Mouse (Mus musculus) cerebellum, adult 2 months (tissue): ENCODE measurements around the gene Oma1. TPM values are rescaled to one million over a fixed set of nuclear protein-coding genes. Genes with fewer than 3 reads are reported as not detected.

Source experiments
- DNase-seq, 2 experiments: peaks; one replicate each; pipeline ENCODE4 v3.0.0; 2021
- H3K27ac ChIP-seq: fragments of 200-500 bp; 2 replicates; pipeline ENCODE4 v1.5.1; 2012; ENCODE audit warnings: low read length, control low read depth, inconsistent platforms; ENCODE audit not compliant: insufficient read depth
- H3K27me3 ChIP-seq: fragments of 200-500 bp; 2 replicates; pipeline ENCODE4 v1.6.1; 2012; ENCODE audit warnings: inconsistent platforms, mild to moderate bottlenecking, low read length, moderate library complexity; ENCODE audit not compliant: control insufficient read depth, insufficient read depth
- H3K4me1 ChIP-seq: fragments of 200-500 bp; 2 replicates; pipeline ENCODE4 v1.6.1; 2011; ENCODE audit warnings: low read length; ENCODE audit not compliant: control insufficient read depth, insufficient read depth
- H3K4me3 ChIP-seq: fragments of 200-500 bp; replicated peaks from 2 replicates; pipeline ENCODE3; 2011; ENCODE audit warnings: mild to moderate bottlenecking, low read depth, low read length, control low read depth; ENCODE audit not compliant: insufficient read depth
- CTCF ChIP-seq: fragments of 200-500 bp; IDR thresholded peaks from 2 replicates; pipeline ENCODE4 v1.5.1; 2011; ENCODE audit warnings: low read depth, mild to moderate bottlenecking, control low read depth, low read length, moderate library complexity, borderline replicate concordance; ENCODE audit not compliant: insufficient read depth
- POLR2A ChIP-seq: fragments of 200-500 bp; IDR thresholded peaks from 2 replicates; pipeline ENCODE4 v1.6.1; 2011; ENCODE audit warnings: low read length, control low read depth, borderline replicate concordance; ENCODE audit not compliant: insufficient read depth
- WGBS: fragments of 180-500 bp; shearing (Covaris S2); methylation state at CpG from one replicate; pipeline ENCODE4 v1.1.7; 2018; 5-methylcytosine and 5-hydroxymethylcytosine counted together
- polyA plus RNA-seq: library from polyadenylated mRNA; depleted of rRNA; stranded (reverse); fragments of >200 nt; gene quantifications from 2 replicates; pipeline ENCODE4 v1.2.3, GENCODE M21; 2012

Oma1 gene
- polyA plus RNA-seq, 1 experiment = 9.6 TPM

- Histone ChIP-seq H3K27ac (no peak overlapping the region), H3K4me1 (no peaks in the 10 kb centered on the region), H3K4me3 (no peak overlapping the region), H3K27me3 (no peaks in the 10 kb centered on the region; the same call in 1 of the 2 replicates)
- DNase-seq = no peak
- WGBS = 17% methylated on average over 4 of the region's 4 CpGs
- TF ChIP-seq POLR2A (no peak), CTCF (no peak)
Measured at GRCm38 (mm10) chr4:103385031-103385430, 71.4 kb downstream of the Oma1 start.

- no peaks in the 10 kb centered on the region for H3K4me1 ChIP-seq
- DNase-seq = no peak
- TF ChIP-seq POLR2A (no peak), CTCF (no peak)
- H3K27ac ChIP-seq = no peak overlapping the region
- H3K27me3 ChIP-seq = no peaks in the 10 kb centered on the region; the same call in 1 of the 2 replicates
- 95% methylated on average over 4 of the region's 4 CpGs for WGBS
- H3K4me3 ChIP-seq = no peak overlapping the region
Measured at GRCm38 (mm10) chr4:103385835-103386787, 72.5 kb downstream of the Oma1 start.

GRCm38 (mm10) chr4:103387292-103387691 lies 73.7 kb downstream of the Oma1 start:
- Histone ChIP-seq H3K27me3 (no peaks in the 10 kb centered on the region; the same call in 1 of the 2 replicates), H3K4me1 (no peaks in the 10 kb centered on the region), H3K4me3 (no peak overlapping the region), H3K27ac (no peak overlapping the region)
- 24% methylated on average over 3 of the region's 3 CpGs for WGBS
- TF ChIP-seq POLR2A (no peak), CTCF (no peak)
- no peak for DNase-seq

GRCm38 (mm10) chr4:103388530-103389178 lies 75.0 kb downstream of the Oma1 start:
- DNase-seq = no peak
- Histone ChIP-seq H3K27ac (no peak overlapping the region), H3K4me1 (no peaks in the 10 kb centered on the region), H3K4me3 (no peak overlapping the region), H3K27me3 (no peaks in the 10 kb centered on the region; the same call in 1 of the 2 replicates)
- 84% methylated on average over 8 of the region's 8 CpGs for WGBS
- TF ChIP-seq CTCF = no peak
- TF ChIP-seq POLR2A = no peak

- H3K27me3 ChIP-seq = no peaks in the 10 kb centered on the region; the same call in 1 of the 2 replicates
- no peak overlapping the region for H3K27ac ChIP-seq
- no peak for DNase-seq
- no peaks in the 10 kb centered on the region for H3K4me1 ChIP-seq
- 31% methylated on average over 3 of the region's 3 CpGs for WGBS
- TF ChIP-seq POLR2A (no peak), CTCF (no peak)
- H3K4me3 ChIP-seq = no peak overlapping the region
Measured at GRCm38 (mm10) chr4:103389583-103389982, 76.0 kb downstream of the Oma1 start.

GRCm38 (mm10) chr4:103390499-103390898 lies 76.9 kb downstream of the Oma1 start:
- Histone ChIP-seq H3K27me3 (no peaks in the 10 kb centered on the region; the same call in 1 of the 2 replicates), H3K4me1 (no peaks in the 10 kb centered on the region), H3K27ac (no peak overlapping the region), H3K4me3 (no peak overlapping the region)
- no peak for TF ChIP-seq CTCF
- no peak for TF ChIP-seq POLR2A
- 70% methylated on average over 2 of the region's 2 CpGs for WGBS
- no peak for DNase-seq

GRCm38 (mm10) chr4:103395066-103395465 lies 81.5 kb downstream of the Oma1 start:
- H3K27ac ChIP-seq = no peak overlapping the region
- WGBS = 63% methylated on average over 4 of the region's 4 CpGs
- no peak overlapping the region for H3K4me3 ChIP-seq
- no peak for DNase-seq
- TF ChIP-seq POLR2A (no peak), CTCF (no peak)
- H3K27me3 ChIP-seq = no peaks in the 10 kb centered on the region
- H3K4me1 ChIP-seq = no peaks in the 10 kb centered on the region

- TF ChIP-seq CTCF (no peak), POLR2A (no peak)
- WGBS = 82% methylated on average over 9 of the region's 9 CpGs
- no peak overlapping the region for H3K4me3 ChIP-seq
- no peak overlapping the region for H3K27ac ChIP-seq
- H3K4me1 ChIP-seq = no peaks in the 10 kb centered on the region
- no peak for DNase-seq
- no peaks in the 10 kb centered on the region for H3K27me3 ChIP-seq
Measured at GRCm38 (mm10) chr4:103395905-103396304, 82.3 kb downstream of the Oma1 start.
